Mouse (Mus musculus) kidney, adult 10 weeks (tissue): ENCODE measurements around the gene Gpat2. TPM values are rescaled to one million over a fixed set of nuclear protein-coding genes. Genes with fewer than 3 reads are reported as not detected.

Experiments used
- polyA plus RNA-seq: library from polyadenylated mRNA; stranded (reverse); fragments of 350-450 nt; fragmentation: Illumina TruSeq; extraction: RNeasy Lipid Tissue Mini Kit (QIAGEN cat#74804); gene quantifications from one replicate; pipeline ENCODE4 v1.2.3, GENCODE M21; 2014; ENCODE audit warnings: low read depth, low replicate concordance

Gpat2 gene
- polyA plus RNA-seq: not detected

DNA sequence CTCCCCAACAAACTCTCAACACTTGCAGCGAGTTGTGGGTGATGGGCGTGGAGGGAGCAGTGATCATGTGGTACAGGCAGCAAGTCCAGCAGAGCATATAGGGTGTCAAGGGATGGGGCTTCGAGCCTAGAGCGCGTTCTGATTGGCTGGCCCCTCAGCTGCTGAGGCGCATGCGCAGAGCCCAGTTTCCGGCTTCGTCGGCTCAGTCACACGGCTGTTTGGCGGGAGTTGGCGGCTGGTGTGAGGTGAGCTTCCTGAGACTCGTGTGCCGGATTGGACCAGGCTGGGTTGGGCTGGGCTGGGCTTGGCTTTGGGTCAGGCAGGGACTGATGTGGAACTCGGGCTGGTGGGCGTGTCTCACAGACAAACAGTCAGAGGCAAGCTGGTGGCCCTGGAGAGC is at the start of gene Gpat2:
Gene Gpat2 (plus strand): TSS at position 223 of the 400 bp plus-strand sequence.

DNA sequence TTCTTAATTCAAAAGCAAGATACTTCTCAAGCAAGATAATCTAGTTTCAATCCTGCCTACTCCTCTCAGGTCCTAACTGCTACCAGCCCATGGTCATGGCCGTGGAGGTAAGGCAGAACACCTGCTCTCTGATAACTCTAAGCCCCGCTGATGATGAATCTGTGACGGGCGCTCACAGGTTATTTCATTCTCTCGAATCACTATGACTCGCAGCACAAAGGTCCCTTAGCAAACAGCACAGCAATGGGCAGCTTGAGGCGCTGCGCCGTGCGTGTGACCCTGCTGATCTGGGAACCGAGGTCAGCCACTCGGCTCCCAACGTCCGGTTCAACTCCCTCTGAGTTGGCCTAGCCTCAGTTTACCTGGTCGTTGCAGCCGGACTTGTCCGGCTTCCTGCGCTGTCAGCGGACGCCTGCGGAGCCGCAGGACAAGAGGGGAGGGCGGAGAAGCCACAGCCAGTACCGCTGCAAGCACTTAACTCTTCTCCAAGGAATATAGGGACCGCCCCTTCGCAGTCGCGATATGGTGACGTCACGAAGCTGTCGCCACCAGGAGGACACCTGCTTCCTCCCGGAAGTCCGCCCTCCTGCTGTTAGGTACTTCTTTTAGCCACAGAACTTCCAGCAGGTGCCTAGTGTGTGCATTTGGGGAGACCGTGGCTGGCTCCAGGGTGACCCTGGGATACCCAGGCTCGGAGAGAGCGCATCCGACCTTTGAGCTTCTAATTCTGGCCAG is 19.2 kb downstream of the Gpat2 start, which contains the start of gene Fahd2a:
Gene Fahd2a (minus strand): TSS at position 511 of the 735 bp plus-strand sequence.

Other genes starting within 250 kb of the Gpat2 start
- gene 1810024B03Rik, start 216.9 kb upstream of the Gpat2 start, polyA plus RNA-seq: 1.2 TPM
- gene Snrnp200, start 216.8 kb upstream of the Gpat2 start, polyA plus RNA-seq: 32.2 TPM
- gene Ciao1, start 177.4 kb upstream of the Gpat2 start, polyA plus RNA-seq: 37.7 TPM
- gene Tmem127, start 177.3 kb upstream of the Gpat2 start, polyA plus RNA-seq: 49.2 TPM
- gene Stard7, start 155.0 kb upstream of the Gpat2 start, polyA plus RNA-seq: 173 TPM
- gene Dusp2, start 89.0 kb upstream of the Gpat2 start, polyA plus RNA-seq: not detected
- gene Astl, start 86.6 kb upstream of the Gpat2 start, polyA plus RNA-seq: not detected
- gene Adra2b, start 62.0 kb upstream of the Gpat2 start, polyA plus RNA-seq: 26.5 TPM
- gene Fahd2a, start 19.4 kb downstream of the Gpat2 start, polyA plus RNA-seq: 32.9 TPM
- 1.1 TPM for gene Kcnip3, start 96.9 kb downstream of the Gpat2 start, polyA plus RNA-seq
- 12.3 TPM for gene Prom2, start 116.3 kb downstream of the Gpat2 start, polyA plus RNA-seq
- 5.3 TPM for gene Zfp661, start 161.9 kb downstream of the Gpat2 start, polyA plus RNA-seq
- gene Mrps5, start 162.0 kb downstream of the Gpat2 start, polyA plus RNA-seq: 19.1 TPM
- 482 TPM for gene Mal, start 231.5 kb downstream of the Gpat2 start, polyA plus RNA-seq